Comparison of ENCODE assay signal across 18 mouse cellular contexts in the genomic region with DNA sequence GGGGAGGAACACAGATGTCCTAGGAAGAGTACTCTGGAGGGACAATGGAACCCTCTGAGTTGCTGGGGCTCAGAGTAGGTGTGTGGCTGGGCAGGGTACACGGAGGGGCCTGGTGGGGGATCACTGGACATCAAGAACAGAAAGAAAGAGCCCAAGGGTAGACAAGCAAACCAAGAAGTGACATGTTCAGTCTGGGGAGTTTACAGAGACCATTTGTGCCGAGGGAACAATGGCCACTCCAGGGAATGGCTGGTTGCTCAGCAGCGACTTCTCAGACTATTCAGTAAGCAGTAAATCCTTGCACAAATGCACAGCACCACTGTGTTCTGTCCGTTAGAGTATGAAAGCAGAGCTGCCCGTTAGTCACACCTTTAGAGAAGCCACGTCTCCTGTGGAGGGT.
DNase-seq lines count a peak whose midpoint lies in the region; ATAC-seq lines count a peak whose summit lies in the region.
"Had no signal": no experiment of that assay in that cellular context is flagged by ENCODE, and none has a peak within 500 bp of the region (broad histone marks: within the 10 kb centered on the region; RNA-seq: fewer than 3 reads in every experiment).

No protein-coding gene starts in this region.

- no peaks in the 10 kb centered on the region for H3K36me3 ChIP-seq in hindbrain, embryonic 13.5 days
- H3K36me3 ChIP-seq in hindbrain, embryonic 11.5 days (ENCODE audit: control insufficient read depth, insufficient read depth, low read length): no peaks in the 10 kb centered on the region
- no peaks in the 10 kb centered on the region for H3K36me3 ChIP-seq in hindbrain, embryonic 14.5 days (replicated peaks; ENCODE audit: control insufficient read depth, insufficient read depth)
- no peaks in the 10 kb centered on the region for H3K36me3 ChIP-seq in midbrain, embryonic 14.5 days (ENCODE audit: control insufficient read depth, insufficient read depth, low read length)
- H3K36me3 ChIP-seq: embryonic facial prominence, embryonic 13.5 days had no signal

- H3K4me1 ChIP-seq in hindbrain, embryonic 13.5 days (replicated peaks): peaks cover 15% of the 10 kb centered on the region
- H3K4me1 ChIP-seq in hindbrain, embryonic 11.5 days (replicated peaks; ENCODE audit: control insufficient read depth, insufficient read depth, low read length): no peaks in the 10 kb centered on the region
- no peaks in the 10 kb centered on the region for H3K4me1 ChIP-seq in hindbrain, embryonic 14.5 days (replicated peaks; ENCODE audit: control insufficient read depth, insufficient read depth, low read length)
- peaks cover 6% of the 10 kb centered on the region; the same call in 1 of the 2 replicates for H3K4me1 ChIP-seq in midbrain, embryonic 14.5 days (ENCODE audit: control insufficient read depth, insufficient read depth, low read length)

- ATAC-seq in hindbrain, embryonic 13.5 days (ENCODE audit: low FRiP score): no peak
- no peak for ATAC-seq in hindbrain, embryonic 11.5 days (ENCODE audit: low FRiP score)
- ATAC-seq in hindbrain, embryonic 14.5 days (ENCODE audit: low FRiP score): peak; percentile 46; the same call in 1 of the 2 replicates
- no peak for ATAC-seq in midbrain, embryonic 14.5 days (ENCODE audit: low FRiP score, low TSS enrichment)
- ATAC-seq: liver, postnatal 0 days had no signal

- WGBS in hindbrain, embryonic 13.5 days: 32% methylated on average over 6 of the region's 6 CpGs
- WGBS in hindbrain, embryonic 11.5 days: 45% methylated on average over 6 of the region's 6 CpGs
- whole genome bisulfite sequencing in hindbrain, embryonic 14.5 days: 27% methylated on average over 6 of the region's 6 CpGs
- 12% methylated on average over 6 of the region's 6 CpGs for WGBS in midbrain, embryonic 14.5 days

- DNase-seq in hindbrain, embryonic 11.5 days (ENCODE audit: low spot score): no peak
- DNase-seq in hindbrain, embryonic 14.5 days (ENCODE audit: low spot score): no peak
- DNase-seq in midbrain, embryonic 14.5 days: peak; percentile 31
- no peak for DNase-seq in yolk sac, embryonic 10.5 days (ENCODE audit: low spot score)
- DNase-seq in kidney, adult 9 months: no peak
- no peak for DNase-seq in spleen, adult 18-20 months
- DNase-seq: adrenal gland, adult 2 months; cerebellum, adult 8-10 months; heart, adult 11 months; kidney, adult 2 months; kidney, postnatal 36 days; liver; liver, postnatal 0 days; lung, postnatal 14 days; right cerebral cortex, postnatal 25 days; thymus, postnatal 25 days had no signal

- H3K27me3 ChIP-seq in hindbrain, embryonic 13.5 days: no peaks in the 10 kb centered on the region
- no peaks in the 10 kb centered on the region for H3K27me3 ChIP-seq in hindbrain, embryonic 11.5 days (ENCODE audit: control insufficient read depth, insufficient read depth, low read length)
- H3K27me3 ChIP-seq in hindbrain, embryonic 14.5 days (ENCODE audit: control insufficient read depth, insufficient read depth, low read length): no peaks in the 10 kb centered on the region
- no peaks in the 10 kb centered on the region for H3K27me3 ChIP-seq in midbrain, embryonic 14.5 days (ENCODE audit: control insufficient read depth, insufficient read depth, low read length)
- H3K27me3 ChIP-seq: embryonic facial prominence, embryonic 13.5 days had no signal

- no peak overlapping the region for H3K9ac ChIP-seq in hindbrain, embryonic 13.5 days
- H3K9ac ChIP-seq in hindbrain, embryonic 11.5 days (ENCODE audit: low read depth, low read length): no peak overlapping the region
- H3K9ac ChIP-seq in hindbrain, embryonic 14.5 days: no peak overlapping the region
- H3K9ac ChIP-seq in midbrain, embryonic 14.5 days (replicated peaks; ENCODE audit: low read length): no peak overlapping the region
- H3K9ac ChIP-seq: embryonic facial prominence, embryonic 13.5 days; liver, postnatal 0 days had no signal

- H3K27ac ChIP-seq in hindbrain, embryonic 13.5 days: 0 out of 2 replicates have a peak overlapping the region, but pooled peaks have one; percentile 52
- H3K27ac ChIP-seq in hindbrain, embryonic 11.5 days (ENCODE audit: low read depth, low read length): no peak overlapping the region
- no peak overlapping the region for H3K27ac ChIP-seq in hindbrain, embryonic 14.5 days
- H3K27ac ChIP-seq in midbrain, embryonic 14.5 days (replicated peaks; ENCODE audit: low read depth, low read length): no peak overlapping the region
- H3K27ac ChIP-seq: embryonic facial prominence, embryonic 13.5 days had no signal

- H3K4me3 ChIP-seq in hindbrain, embryonic 13.5 days: no peak overlapping the region
- no peak overlapping the region for H3K4me3 ChIP-seq in hindbrain, embryonic 11.5 days (ENCODE audit: low read depth, low read length)
- H3K4me3 ChIP-seq in hindbrain, embryonic 14.5 days (replicated peaks; ENCODE audit: low read length): no peak overlapping the region
- no peak overlapping the region for H3K4me3 ChIP-seq in midbrain, embryonic 14.5 days (replicated peaks; ENCODE audit: low read depth, low read length)
- H3K4me3 ChIP-seq: embryonic facial prominence, embryonic 13.5 days had no signal

- H3K9me3 ChIP-seq in hindbrain, embryonic 13.5 days: no peaks in the 10 kb centered on the region
- no peaks in the 10 kb centered on the region for H3K9me3 ChIP-seq in hindbrain, embryonic 11.5 days (ENCODE audit: control insufficient read depth, low read length)
- no peaks in the 10 kb centered on the region for H3K9me3 ChIP-seq in hindbrain, embryonic 14.5 days (ENCODE audit: control insufficient read depth, low read length)
- H3K9me3 ChIP-seq in midbrain, embryonic 14.5 days (ENCODE audit: control insufficient read depth, low read length): no peaks in the 10 kb centered on the region
- H3K9me3 ChIP-seq: embryonic facial prominence, embryonic 13.5 days had no signal

- no peak overlapping the region for H3K4me2 ChIP-seq in hindbrain, embryonic 13.5 days
- H3K4me2 ChIP-seq in hindbrain, embryonic 11.5 days (replicated peaks; ENCODE audit: low read depth, low read length): no peak overlapping the region
- H3K4me2 ChIP-seq in hindbrain, embryonic 14.5 days (replicated peaks): no peak overlapping the region
- H3K4me2 ChIP-seq in midbrain, embryonic 14.5 days (ENCODE audit: low read length): no peak overlapping the region
- H3K4me2 ChIP-seq: embryonic facial prominence, embryonic 13.5 days had no signal
